9 mouse cellular contexts compared by ENCODE assay signal in genomic region chr17:45580958-45581477, GRCm38 (mm10). TPM values are rescaled to one million over a fixed set of nuclear protein-coding genes. Genes with fewer than 3 reads are reported as not detected.
A peak's percentile ranks its signal among the peaks of the same experiment; 100 is the strongest.
DNase-seq lines count a peak whose midpoint lies in the region; ATAC-seq lines count a peak whose summit lies in the region.
"Had no signal": no experiment of that assay in that cellular context is flagged by ENCODE, and none has a peak within 500 bp of the region (broad histone marks: within the 10 kb centered on the region; RNA-seq: fewer than 3 reads in every experiment).

No protein-coding gene starts in this region.

- no peak overlapping the region for H3K4me3 ChIP-seq in hindbrain, embryonic 12.5 days
- H3K4me3 ChIP-seq in lung, embryonic 15.5 days: no peak overlapping the region

- no peaks in the 10 kb centered on the region for H3K27me3 ChIP-seq in hindbrain, embryonic 12.5 days
- H3K27me3 ChIP-seq in lung, embryonic 15.5 days: no peaks in the 10 kb centered on the region

- WGBS in hindbrain, embryonic 12.5 days: 45% methylated on average over 12 of the region's 12 CpGs
- 17% methylated on average over 12 of the region's 12 CpGs for WGBS in lung, embryonic 15.5 days

- ATAC-seq in hindbrain, embryonic 12.5 days (ENCODE audit: low FRiP score): no peak
- ATAC-seq in lung, embryonic 15.5 days (ENCODE audit: borderline replicate concordance, extremely low read depth, low FRiP score, low TSS enrichment): no peak; the same call in 1 of the 2 replicates
- ATAC-seq in monocyte, adult 5-6 weeks (replicated peaks; ENCODE audit: insufficient number of reproducible peaks, low FRiP score, low TSS enrichment, poor library complexity, severe bottlenecking): no peak

- no peaks in the 10 kb centered on the region for H3K9me3 ChIP-seq in hindbrain, embryonic 12.5 days (replicated peaks)
- no peaks in the 10 kb centered on the region for H3K9me3 ChIP-seq in lung, embryonic 15.5 days

- DNase-seq in kidney, adult 9 months: peak; percentile 60
- DNase-seq in kidney, adult 8-10 months: no peak
- DNase-seq in adrenal gland, postnatal 36 days: peak; percentile 62
- no peak for DNase-seq in retina, embryonic 14.5 days (ENCODE audit: low spot score)
- no peak for DNase-seq in layer of hippocampus, postnatal 36 days

- peaks cover 24% of the 10 kb centered on the region for H3K4me1 ChIP-seq in hindbrain, embryonic 12.5 days
- peaks cover 40% of the 10 kb centered on the region for H3K4me1 ChIP-seq in lung, embryonic 15.5 days

- no peaks in the 10 kb centered on the region for H3K36me3 ChIP-seq in hindbrain, embryonic 12.5 days
- H3K36me3 ChIP-seq in lung, embryonic 15.5 days: no peaks in the 10 kb centered on the region

- 0 out of 2 replicates have a peak overlapping the region, but pooled peaks have one; percentile 4 for H3K4me2 ChIP-seq in hindbrain, embryonic 12.5 days (replicated peaks)
- peak overlapping the region; percentile 21; the same call in 1 of the 2 replicates for H3K4me2 ChIP-seq in lung, embryonic 15.5 days

- 0 out of 2 replicates have a peak overlapping the region, but pooled peaks have one; percentile 40 for H3K27ac ChIP-seq in hindbrain, embryonic 12.5 days
- H3K27ac ChIP-seq in lung, embryonic 15.5 days: peak overlapping the region; percentile 61

- H3K9ac ChIP-seq in hindbrain, embryonic 12.5 days: no peak overlapping the region
- H3K9ac ChIP-seq in lung, embryonic 15.5 days: no peak overlapping the region

RNA-seq across cellular contexts. Expression of gene Hsp90ab1, which starts 7.9 kb away (rescaled TPM):
- total RNA-seq in adrenal gland, postnatal 36 days (2021): 1,000 to 10,000 TPM; 1,888 to 2,360 TPM
- 1,350 and 1,487 TPM in 2 replicates for polyA plus RNA-seq in hindbrain, embryonic 12.5 days (2016; fragmentation: Nextera tagmentation; extraction: Ambion mirVana)
- 1,572 and 1,619 TPM in 2 replicates for polyA plus RNA-seq in lung, embryonic 15.5 days (2015; fragmentation: Nextera tagmentation; extraction: Ambion mirVana)
- total RNA-seq in monocyte, adult 5-6 weeks (2017): 826 to 1,618 TPM (median 1,101 TPM) in 3 replicates
- total RNA-seq in layer of hippocampus, postnatal 36 days (2021): 1,000 to 10,000 TPM; 1,811 to 1,865 TPM

RNA-seq across cellular contexts. Expression of gene Slc35b2, which starts 17.3 kb away (rescaled TPM):
- total RNA-seq in adrenal gland, postnatal 36 days (2021): 10 to 100 TPM; 43.4 to 75.9 TPM
- polyA plus RNA-seq in hindbrain, embryonic 12.5 days (2016; fragmentation: Nextera tagmentation; extraction: Ambion mirVana): 90.6 and 92.4 TPM in 2 replicates
- 137 and 141 TPM in 2 replicates for polyA plus RNA-seq in lung, embryonic 15.5 days (2015; fragmentation: Nextera tagmentation; extraction: Ambion mirVana)
- 26.7 to 47.1 TPM (median 39.0 TPM) in 3 replicates for total RNA-seq in monocyte, adult 5-6 weeks (2017)
- 10 to 100 TPM; 28.2 to 29.4 TPM for total RNA-seq in layer of hippocampus, postnatal 36 days (2021)

RNA-seq across cellular contexts. Expression of gene Slc29a1, which starts 18.4 kb away (rescaled TPM):
- total RNA-seq in adrenal gland, postnatal 36 days (2021): 100 to 1,000 TPM; 132 to 137 TPM
- 44.4 and 47.2 TPM in 2 replicates for polyA plus RNA-seq in hindbrain, embryonic 12.5 days (2016; fragmentation: Nextera tagmentation; extraction: Ambion mirVana)
- polyA plus RNA-seq in lung, embryonic 15.5 days (2015; fragmentation: Nextera tagmentation; extraction: Ambion mirVana): 92.1 and 103 TPM in 2 replicates
- total RNA-seq in monocyte, adult 5-6 weeks (2017): 34.4 to 64.6 TPM (median 37.8 TPM) in 3 replicates
- 10 to 100 TPM; 20.8 to 21.5 TPM for total RNA-seq in layer of hippocampus, postnatal 36 days (2021)

RNA-seq across cellular contexts. Expression of gene Mymx, which starts 20.9 kb away (rescaled TPM):
- total RNA-seq in adrenal gland, postnatal 36 days (2021): not detected
- polyA plus RNA-seq in hindbrain, embryonic 12.5 days (2016; fragmentation: Nextera tagmentation; extraction: Ambion mirVana): 1.6 and 5.0 TPM in 2 replicates
- polyA plus RNA-seq in lung, embryonic 15.5 days (2015; fragmentation: Nextera tagmentation; extraction: Ambion mirVana): 0.36 and 0.41 TPM in 2 replicates
- total RNA-seq in monocyte, adult 5-6 weeks (2017): not detected in 3 replicates
- total RNA-seq in layer of hippocampus, postnatal 36 days (2021): not detected
- total RNA-seq: left cerebral cortex, postnatal 10 days had no signal

RNA-seq across cellular contexts. Expression of gene Nfkbie, which starts 25.5 kb away (rescaled TPM):
- total RNA-seq in adrenal gland, postnatal 36 days (2021): 1 to 10 TPM; 3.7 TPM
- polyA plus RNA-seq in hindbrain, embryonic 12.5 days (2016; fragmentation: Nextera tagmentation; extraction: Ambion mirVana): 7.0 and 7.7 TPM in 2 replicates
- polyA plus RNA-seq in lung, embryonic 15.5 days (2015; fragmentation: Nextera tagmentation; extraction: Ambion mirVana): 3.0 and 5.0 TPM in 2 replicates
- total RNA-seq in monocyte, adult 5-6 weeks (2017): 55.6 to 60.0 TPM (median 55.9 TPM) in 3 replicates
- total RNA-seq in layer of hippocampus, postnatal 36 days (2021): 1 to 10 TPM; 2.6 to 3.4 TPM

Comparison
In these comparisons a context has a peak if more than half of its experiments do, and no peak if none do; other contexts are left out.
1. DNase-seq: peak in kidney, adult 9 months (single experiment) and adrenal gland, postnatal 36 days (2 of 2); none in kidney, adult 8-10 months (0 of 2), retina, embryonic 14.5 days (single experiment) and layer of hippocampus, postnatal 36 days (0 of 2).